15 mouse cellular contexts compared by ENCODE assay signal in the genomic region with DNA sequence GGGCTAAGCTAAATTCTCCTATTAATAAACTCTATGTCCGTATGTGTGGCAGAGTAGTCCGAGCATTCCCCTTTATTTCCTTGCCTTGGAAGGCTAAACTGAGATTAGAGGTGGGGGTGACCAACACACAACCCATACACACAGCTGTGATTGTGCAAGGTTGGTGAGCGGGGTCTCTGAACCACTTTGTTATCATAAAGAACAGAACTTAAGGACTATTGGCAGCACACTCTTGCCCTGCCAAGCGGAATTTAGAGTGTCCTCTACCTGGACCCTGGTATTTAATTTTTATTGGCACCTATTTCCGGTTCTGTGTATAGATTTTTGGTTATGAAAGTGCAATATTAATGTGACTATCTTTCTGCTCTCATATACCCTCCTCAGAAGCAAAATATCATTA.
"Had no signal": no experiment of that assay in that cellular context is flagged by ENCODE, and none has a peak within 500 bp of the region (broad histone marks: within the 10 kb centered on the region; RNA-seq: fewer than 3 reads in every experiment).

No protein-coding gene starts in this region.

- H3K9me3 ChIP-seq: liver, embryonic 15.5 days; midbrain, embryonic 15.5 days; neural tube, embryonic 12.5 days had no signal

- ATAC-seq: inflammation-experienced regulatory T-cells, adult 6 months; intestine, postnatal 0 days; lung, postnatal 0 days; midbrain, embryonic 15.5 days had no signal

- H3K27ac ChIP-seq: layer of hippocampus, adult 2 months; liver, embryonic 15.5 days; midbrain, embryonic 15.5 days; neural tube, embryonic 12.5 days had no signal

- H3K9ac ChIP-seq: liver, embryonic 15.5 days; midbrain, embryonic 15.5 days; neural tube, embryonic 12.5 days had no signal

- H3K4me3 ChIP-seq: layer of hippocampus, adult 2 months; liver, embryonic 15.5 days; midbrain, embryonic 15.5 days; neural tube, embryonic 12.5 days had no signal

- DNase-seq: kidney, adult 8-10 months; kidney, postnatal 36 days; left cerebral cortex, postnatal 4 days; lung, adult 2 months; lung, postnatal 36 days; retina, postnatal 1 day; thymus, adult 18-20 months; thymus, postnatal 14 days had no signal

- H3K4me2 ChIP-seq: liver, embryonic 15.5 days; midbrain, embryonic 15.5 days; neural tube, embryonic 12.5 days had no signal

- H3K36me3 ChIP-seq: liver, embryonic 15.5 days; midbrain, embryonic 15.5 days; neural tube, embryonic 12.5 days had no signal
